Mouse (Mus musculus): Measurements from ENCODE around the gene Ssh2. TPM values are rescaled to one million over a fixed set of nuclear protein-coding genes. Genes with fewer than 3 reads are reported as not detected.

Ssh2 gene
- polyA plus RNA-seq, 1 experiment from 2014 or later, result 8.8 TPM

DNA sequence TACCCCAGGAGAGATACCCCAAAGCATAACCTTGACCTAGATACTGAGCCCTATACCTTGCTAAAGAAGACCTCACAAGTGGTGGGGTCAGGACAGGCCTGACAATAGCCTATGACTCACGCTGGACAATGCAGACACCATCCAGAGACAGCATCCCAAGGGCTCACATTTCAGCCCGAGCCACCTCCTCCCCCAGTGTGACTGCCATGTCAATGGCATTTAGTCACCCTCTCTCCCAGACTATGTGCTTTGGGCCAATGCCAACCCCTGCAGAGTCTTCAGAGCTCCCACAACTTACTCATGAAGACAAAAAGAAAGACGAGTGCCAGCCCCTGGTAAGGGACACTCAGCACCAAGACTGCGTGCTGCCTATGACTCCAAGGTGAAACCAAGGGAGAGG is 248.6 kb downstream of the Ssh2 start:
- H3K36me3 ChIP-seq, result no peaks in the 10 kb centered on the region
- peaks cover 31% of the 10 kb centered on the region for H3K4me1 ChIP-seq
- no peak overlapping the region for H3K27ac ChIP-seq
- 70% methylated on average over 4 of the region's 4 CpGs for WGBS
- no peak for DNase-seq (ENCODE audit: low spot score)
- peaks cover 97% of the 10 kb centered on the region for H3K27me3 ChIP-seq (ENCODE audit: low read depth, poor library complexity, severe bottlenecking)
- no peaks in the 10 kb centered on the region for H3K9me3 ChIP-seq (replicated peaks)
- no peak overlapping the region for H3K4me3 ChIP-seq

- H3K27ac ChIP-seq, result no peak overlapping the region
- no peaks in the 10 kb centered on the region for H3K9me3 ChIP-seq (replicated peaks)
- H3K27me3 ChIP-seq (ENCODE audit: low read depth, poor library complexity, severe bottlenecking), result peaks cover 96% of the 10 kb centered on the region
- no peak overlapping the region for H3K4me3 ChIP-seq
- WGBS, result 53% methylated on average over 3 of the region's 3 CpGs
- peaks cover 3% of the 10 kb centered on the region; the same call in 1 of the 2 replicates for H3K36me3 ChIP-seq
- no peak for DNase-seq (ENCODE audit: low spot score)
- peaks cover 31% of the 10 kb centered on the region for H3K4me1 ChIP-seq
Observed at GRCm38 (mm10) chr11:77465111-77465510, 249.0 kb downstream of the Ssh2 start.

- no peak for DNase-seq (ENCODE audit: low spot score)
- 25% methylated on average over 9 of the region's 9 CpGs for WGBS
- Histone ChIP-seq H3K9me3 (replicated peaks) (no peaks in the 10 kb centered on the region), H3K4me3 (peak overlapping the region; percentile 33), H3K36me3 (peaks cover 17% of the 10 kb centered on the region), H3K4me1 (peaks cover 31% of the 10 kb centered on the region), H3K27ac (peak overlapping the region; percentile 12; the same call in 1 of the 2 replicates), H3K27me3 (ENCODE audit: low read depth, poor library complexity, severe bottlenecking) (peaks cover 86% of the 10 kb centered on the region)
Observed at GRCm38 (mm10) chr11:77466544-77466943, 250.5 kb downstream of the Ssh2 start.

- Histone ChIP-seq H3K9me3 (replicated peaks) (no peaks in the 10 kb centered on the region), H3K36me3 (peaks cover 23% of the 10 kb centered on the region), H3K27ac (peak overlapping the region; percentile 12), H3K4me1 (peaks cover 27% of the 10 kb centered on the region), H3K27me3 (ENCODE audit: low read depth, poor library complexity, severe bottlenecking) (peaks cover 80% of the 10 kb centered on the region), H3K4me3 (peak overlapping the region; percentile 33)
- WGBS, result 3% methylated on average over 25 of the region's 25 CpGs
- peak; percentile 75 for DNase-seq (ENCODE audit: low spot score)
Observed at GRCm38 (mm10) chr11:77467157-77467556, 251.1 kb downstream of the Ssh2 start.

DNA sequence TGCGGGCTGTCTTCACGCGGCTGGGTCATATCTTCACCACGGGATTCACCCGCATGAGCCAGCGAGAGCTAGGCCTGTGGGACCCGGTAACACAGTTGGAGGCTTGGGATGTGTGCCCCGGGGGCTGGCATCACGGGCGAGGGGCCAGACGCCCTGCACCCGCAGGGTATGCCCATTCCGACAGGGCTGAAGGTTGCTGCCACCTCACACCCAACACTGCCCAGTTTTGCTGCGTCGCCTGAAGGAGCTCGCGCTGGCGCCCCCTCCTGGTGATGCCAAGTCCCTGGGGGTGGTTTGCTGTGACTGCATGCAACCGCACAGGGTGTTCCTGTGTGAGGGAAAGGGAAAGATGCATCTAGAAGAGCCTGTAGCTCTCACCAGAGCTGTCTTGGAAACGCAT is 251.7 kb downstream of the Ssh2 start:
- no peaks in the 10 kb centered on the region for H3K9me3 ChIP-seq (replicated peaks)
- H3K27me3 ChIP-seq (ENCODE audit: low read depth, poor library complexity, severe bottlenecking), result peaks cover 74% of the 10 kb centered on the region
- peak overlapping the region; percentile 21; the same call in 1 of the 2 replicates for H3K27ac ChIP-seq
- peaks cover 29% of the 10 kb centered on the region for H3K36me3 ChIP-seq
- H3K4me3 ChIP-seq, result 0 out of 2 replicates have a peak overlapping the region, but pooled peaks have one; percentile 33
- peaks cover 21% of the 10 kb centered on the region for H3K4me1 ChIP-seq
- 16% methylated on average over 20 of the region's 20 CpGs for WGBS
- DNase-seq (ENCODE audit: low spot score), result peak; percentile 81

GRCm38 (mm10) chr11:77468397-77468796 is 252.3 kb downstream of the Ssh2 start:
- H3K4me3 ChIP-seq, result no peak overlapping the region
- H3K36me3 ChIP-seq, result peaks cover 36% of the 10 kb centered on the region
- H3K27me3 ChIP-seq (ENCODE audit: low read depth, poor library complexity, severe bottlenecking), result peaks cover 68% of the 10 kb centered on the region
- no peak overlapping the region for H3K27ac ChIP-seq
- H3K9me3 ChIP-seq (replicated peaks), result no peaks in the 10 kb centered on the region
- DNase-seq (ENCODE audit: low spot score), result no peak
- H3K4me1 ChIP-seq, result peaks cover 19% of the 10 kb centered on the region
- 79% methylated on average over 9 of the region's 9 CpGs for WGBS

- Histone ChIP-seq H3K4me3 (no peak overlapping the region), H3K4me1 (peaks cover 16% of the 10 kb centered on the region), H3K27ac (0 out of 2 replicates have a peak overlapping the region, but pooled peaks have one; percentile 2), H3K27me3 (ENCODE audit: low read depth, poor library complexity, severe bottlenecking) (peaks cover 37% of the 10 kb centered on the region), H3K9me3 (replicated peaks) (no peaks in the 10 kb centered on the region), H3K36me3 (peaks cover 60% of the 10 kb centered on the region)
- WGBS, result 63% methylated on average over 29 of the region's 29 CpGs
- DNase-seq (ENCODE audit: low spot score), result no peak
Observed at GRCm38 (mm10) chr11:77471407-77471806, 255.3 kb downstream of the Ssh2 start.

- Histone ChIP-seq H3K9me3 (replicated peaks) (no peaks in the 10 kb centered on the region), H3K4me1 (peaks cover 2% of the 10 kb centered on the region), H3K27ac (no peak overlapping the region), H3K36me3 (peaks cover 73% of the 10 kb centered on the region), H3K27me3 (ENCODE audit: low read depth, poor library complexity, severe bottlenecking) (peaks cover 24% of the 10 kb centered on the region), H3K4me3 (no peak overlapping the region)
- DNase-seq (ENCODE audit: low spot score), result no peak
- WGBS, result 92% methylated on average over 16 of the region's 16 CpGs
Observed at GRCm38 (mm10) chr11:77472775-77473174, 256.7 kb downstream of the Ssh2 start.

GRCm38 (mm10) chr11:77476216-77476615 is 260.1 kb downstream of the Ssh2 start:
- no peaks in the 10 kb centered on the region for H3K9me3 ChIP-seq (replicated peaks)
- no peak overlapping the region for H3K4me3 ChIP-seq
- H3K4me1 ChIP-seq, result peaks cover 2% of the 10 kb centered on the region; the same call in 1 of the 2 replicates
- peaks cover under 1% of the 10 kb centered on the region; the same call in 1 of the 2 replicates for H3K27me3 ChIP-seq (ENCODE audit: low read depth, poor library complexity, severe bottlenecking)
- WGBS, result 96% methylated on average over 14 of the region's 14 CpGs
- peaks cover 59% of the 10 kb centered on the region for H3K36me3 ChIP-seq
- no peak overlapping the region; the same call in 1 of the 2 replicates for H3K27ac ChIP-seq
- DNase-seq (ENCODE audit: low spot score), result no peak

DNA sequence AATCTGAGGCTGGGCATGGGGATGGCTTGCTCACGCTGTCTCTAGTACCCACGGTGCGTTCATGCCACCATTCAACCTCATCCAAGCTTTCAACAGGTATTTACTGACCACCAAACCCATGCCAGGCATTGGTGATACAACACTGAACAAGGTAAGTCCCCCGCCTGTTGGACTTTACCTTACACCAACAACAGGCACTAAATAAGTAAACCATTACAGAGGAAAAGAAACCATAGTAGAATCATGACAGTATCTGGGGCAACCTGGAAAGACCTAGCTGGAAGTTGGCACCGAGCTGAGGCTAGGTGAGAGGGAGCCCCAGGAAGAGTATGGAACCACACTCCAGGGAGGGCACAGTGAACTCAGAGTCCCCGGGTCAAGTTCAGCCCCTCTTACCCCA is 260.8 kb downstream of the Ssh2 start:
- H3K27me3 ChIP-seq (ENCODE audit: low read depth, poor library complexity, severe bottlenecking), result no peaks in the 10 kb centered on the region
- H3K9me3 ChIP-seq (replicated peaks), result no peaks in the 10 kb centered on the region
- no peak overlapping the region for H3K4me3 ChIP-seq
- no peak for DNase-seq (ENCODE audit: low spot score)
- 96% methylated on average over 6 of the region's 6 CpGs for WGBS
- H3K4me1 ChIP-seq, result peaks cover 2% of the 10 kb centered on the region; the same call in 1 of the 2 replicates
- H3K27ac ChIP-seq, result no peak overlapping the region
- peaks cover 54% of the 10 kb centered on the region for H3K36me3 ChIP-seq

DNA sequence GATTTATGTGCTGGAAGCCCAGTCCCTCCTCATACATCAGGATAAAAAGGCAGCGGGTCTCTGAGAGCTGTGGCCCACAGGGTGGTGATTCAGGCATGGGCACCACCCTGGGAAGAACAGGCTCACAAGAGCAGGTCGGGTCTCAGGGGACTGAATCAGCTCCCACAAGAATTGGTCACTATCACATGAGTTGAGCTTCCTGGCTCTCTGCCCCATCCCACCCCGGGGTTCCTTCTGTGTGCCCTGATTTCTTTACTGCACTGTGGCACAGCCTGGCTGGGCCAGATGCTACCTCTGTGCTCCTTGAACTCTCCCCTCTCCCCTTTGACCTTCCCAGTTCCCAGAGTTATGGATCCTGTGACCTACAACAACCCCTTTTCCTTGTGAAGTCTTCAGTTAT is 267.0 kb downstream of the Ssh2 start:
- Histone ChIP-seq H3K27ac (no peak overlapping the region), H3K36me3 (0 out of 2 replicates have a peak, but pooled peaks cover 6% of the 10 kb centered on the region), H3K27me3 (ENCODE audit: low read depth, poor library complexity, severe bottlenecking) (no peaks in the 10 kb centered on the region), H3K4me1 (peaks cover 41% of the 10 kb centered on the region), H3K9me3 (replicated peaks) (no peaks in the 10 kb centered on the region), H3K4me3 (no peak overlapping the region)
- no peak for DNase-seq (ENCODE audit: low spot score)
- WGBS, result 72% methylated on average over 3 of the region's 3 CpGs

GRCm38 (mm10) chr11:77483510-77484255 is 267.6 kb downstream of the Ssh2 start:
- Histone ChIP-seq H3K27ac (no peak overlapping the region), H3K4me1 (peaks cover 47% of the 10 kb centered on the region), H3K4me3 (no peak overlapping the region), H3K27me3 (ENCODE audit: low read depth, poor library complexity, severe bottlenecking) (no peaks in the 10 kb centered on the region), H3K36me3 (0 out of 2 replicates have a peak, but pooled peaks cover 6% of the 10 kb centered on the region), H3K9me3 (replicated peaks) (no peaks in the 10 kb centered on the region)
- no peak for DNase-seq (ENCODE audit: low spot score)
- 59% methylated on average over 11 of the region's 11 CpGs for WGBS

GRCm38 (mm10) chr11:77485229-77485628 is 269.1 kb downstream of the Ssh2 start:
- WGBS, result 60% methylated on average over 6 of the region's 6 CpGs
- H3K27ac ChIP-seq, result peak overlapping the region; percentile 38; the same call in 1 of the 2 replicates

More at GRCm38 (mm10) chr11:77485229-77485628, 269.1 kb downstream of the Ssh2 start:
- Histone ChIP-seq H3K36me3 (0 out of 2 replicates have a peak, but pooled peaks cover 6% of the 10 kb centered on the region), H3K4me3 (peak overlapping the region; percentile 19; the same call in 1 of the 2 replicates), H3K27me3 (ENCODE audit: low read depth, poor library complexity, severe bottlenecking) (no peaks in the 10 kb centered on the region), H3K9me3 (replicated peaks) (no peaks in the 10 kb centered on the region), H3K4me1 (peaks cover 56% of the 10 kb centered on the region)
- no peak for DNase-seq (ENCODE audit: low spot score)

All from limb, embryonic 10.5 days (tissue).